Mouse (Mus musculus) brain, embryonic 14.5 days (tissue): Measurements from ENCODE around the gene Erc2.

Experiments
- CTCF ChIP-seq: fragments of 200-500 bp; IDR thresholded peaks from 2 replicates; pipeline ENCODE4 v1.5.1; 2012; ENCODE audit warnings: inconsistent platforms, mild to moderate bottlenecking, moderate library complexity, borderline replicate concordance; ENCODE audit not compliant: insufficient read depth, insufficient read length; ENCODE audit errors: extremely low read depth
- POLR2A ChIP-seq: fragments of 200-500 bp; IDR thresholded peaks from 2 replicates; pipeline ENCODE4 v1.6.1; 2012; ENCODE audit warnings: mild to moderate bottlenecking, inconsistent platforms, borderline replicate concordance; ENCODE audit not compliant: poor library complexity, insufficient read depth, insufficient read length, severe bottlenecking; ENCODE audit errors: extremely low read depth

GRCm38 (mm10) chr14:27945276-27945675 is 323.0 kb downstream of the Erc2 start:
- TF ChIP-seq CTCF (no peak), POLR2A (no peak)
